Mouse (Mus musculus) CD4-positive, CD25-positive, alpha-beta regulatory T cell, adult 4 months (primary cell): ENCODE results near the gene Irx4. TPM values are rescaled to one million over a fixed set of nuclear protein-coding genes. Genes with fewer than 3 reads are reported as not detected.

Experiments
- polyA plus RNA-seq, 2 experiments: library from polyadenylated mRNA; unstranded; fragments of 100-300 nt; shearing (Covaris generic); gene quantifications; one replicate each; pipeline ENCODE4 v1.2.1; 2017

Gene Irx4
- polyA plus RNA-seq, 2 experiments from 2014 or later, result not detected

Other genes with a start within 250 kb of the Irx4 start
- gene Mrpl36, start 68.0 kb downstream of the Irx4 start, polyA plus RNA-seq, result 100 to 1,000 TPM in 1 of 2 experiments, 10 to 100 TPM in 1; 94.9 to 126 TPM
- 100 to 1,000 TPM; 141 to 144 TPM for gene Ndufs6, start 68.1 kb downstream of the Irx4 start, polyA plus RNA-seq
- 10 to 100 TPM; 29.0 to 34.0 TPM for gene Lpcat1, start 206.7 kb downstream of the Irx4 start, polyA plus RNA-seq